Mouse (Mus musculus) liver, adult (tissue): Measurements from ENCODE around the gene Scn10a.

Experiments
- GATA4 ChIP-seq: IDR thresholded peaks from 2 replicates; pipeline ENCODE4 v1.6.1; 2014; ENCODE audit warnings: mild to moderate bottlenecking, low read length; ENCODE audit not compliant: insufficient replicate concordance

The Scn10a gene

GRCm38 (mm10) chr9:119570652-119571051, 148.5 kb downstream of the Scn10a start:
- TF ChIP-seq GATA4: no peak

DNA sequence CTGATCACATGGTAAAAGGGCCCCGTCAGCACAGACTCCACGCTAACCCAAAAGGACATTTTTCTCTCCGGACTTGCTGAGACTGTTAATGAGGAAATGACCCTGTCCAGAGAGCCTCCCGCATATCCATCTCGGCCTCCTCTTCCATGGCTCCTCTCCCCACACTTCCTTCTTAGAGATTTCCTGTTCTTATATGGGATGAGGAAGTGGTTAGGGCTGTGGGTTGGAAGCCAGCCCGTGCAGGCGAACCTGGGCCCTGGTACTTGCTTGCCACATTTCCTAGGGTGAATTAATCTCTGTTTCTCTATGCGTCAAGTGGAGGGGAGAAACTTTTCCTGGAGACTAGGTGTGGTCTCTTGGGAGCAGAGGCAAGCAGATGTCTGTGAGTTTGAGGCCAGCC, 150.4 kb downstream of the Scn10a start:
- TF ChIP-seq GATA4: no peak

DNA sequence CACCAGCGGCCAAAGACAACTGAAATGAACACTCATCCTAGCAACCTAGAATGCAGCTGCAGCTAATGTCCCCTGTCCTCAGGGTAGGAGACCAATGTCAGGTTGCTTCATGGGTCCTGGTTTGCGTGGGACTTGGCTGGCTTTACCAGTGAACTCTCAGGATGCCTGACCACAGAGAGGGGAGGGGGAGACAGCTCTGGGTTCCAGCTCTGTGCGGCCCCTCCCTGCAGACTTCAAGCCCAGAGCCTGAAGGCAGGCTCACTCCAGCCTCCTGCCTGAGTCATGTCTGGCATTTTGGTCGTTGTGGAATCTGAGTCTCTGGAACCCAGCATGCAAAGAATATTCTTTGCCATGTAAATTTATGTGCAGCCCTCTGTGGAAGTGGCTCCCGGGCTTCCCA, 151.3 kb downstream of the Scn10a start:
- TF ChIP-seq GATA4: no peak

- TF ChIP-seq GATA4: no peak
These were observed 152.9 kb downstream of the Scn10a start for GRCm38 (mm10) chr9:119566214-119566613.

- no peak for TF ChIP-seq GATA4
These were observed 154.3 kb downstream of the Scn10a start for GRCm38 (mm10) chr9:119564803-119565202.

GRCm38 (mm10) chr9:119563617-119564016, 155.5 kb downstream of the Scn10a start:
- no peak for TF ChIP-seq GATA4

DNA sequence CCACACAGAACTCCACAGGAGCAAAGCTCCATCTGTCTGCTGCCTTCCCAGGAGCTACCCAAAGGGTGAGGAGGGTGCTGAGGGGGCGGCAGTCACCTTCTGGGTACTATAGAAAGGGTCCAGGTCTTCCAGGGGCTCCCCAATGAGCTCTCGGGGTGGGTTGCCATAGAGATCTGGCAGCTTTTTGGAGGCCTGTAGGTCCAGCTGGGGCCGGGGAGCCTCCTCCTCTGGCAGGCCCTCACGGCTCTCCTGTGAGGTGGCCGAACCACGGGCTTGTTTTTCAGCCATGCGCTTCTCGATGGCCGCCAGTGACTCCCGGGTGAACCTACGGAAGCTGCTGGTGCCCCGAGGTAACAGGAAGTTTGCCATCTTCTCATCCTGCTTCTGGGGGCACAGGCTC, 156.9 kb downstream of the Scn10a start:
- no peak for TF ChIP-seq GATA4

DNA sequence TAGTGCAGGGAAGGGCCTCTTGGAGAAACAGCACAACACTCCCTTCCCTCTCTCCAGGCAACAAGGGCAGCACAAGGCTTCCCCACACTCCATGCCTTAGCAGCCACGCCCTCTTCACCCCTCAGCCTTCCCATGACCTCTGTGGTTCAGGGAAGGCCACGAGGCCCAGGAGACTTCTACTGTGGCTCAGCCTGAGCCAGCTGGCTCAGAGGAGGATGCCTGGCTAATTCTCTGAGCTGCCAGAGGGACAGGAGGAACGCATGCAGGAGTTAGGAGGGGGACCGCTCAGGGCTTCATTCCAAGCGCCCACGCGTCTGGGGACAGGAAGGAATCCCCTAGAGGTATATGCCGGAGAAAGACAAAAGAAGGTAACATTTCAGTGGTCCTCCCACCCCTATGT, 157.4 kb downstream of the Scn10a start:
- no peak for TF ChIP-seq GATA4

- no peak for TF ChIP-seq GATA4
These were observed 159.4 kb downstream of the Scn10a start for GRCm38 (mm10) chr9:119559537-119560276.
